Mouse (Mus musculus) lung, adult 2 months (tissue): Measurements from ENCODE around the gene Trappc10.

Source experiments
- CTCF ChIP-seq: fragments of 200-500 bp; IDR thresholded peaks from 2 replicates; pipeline ENCODE4 v1.5.1; 2011; ENCODE audit warnings: mild to moderate bottlenecking, low read length, control low read depth; ENCODE audit not compliant: insufficient read depth
- POLR2A ChIP-seq: fragments of 200-500 bp; IDR thresholded peaks from 2 replicates; pipeline ENCODE4 v1.6.1; 2011; ENCODE audit warnings: low read depth, mild to moderate bottlenecking, control low read depth, low read length, borderline replicate concordance; ENCODE audit errors: extremely low read depth

DNA sequence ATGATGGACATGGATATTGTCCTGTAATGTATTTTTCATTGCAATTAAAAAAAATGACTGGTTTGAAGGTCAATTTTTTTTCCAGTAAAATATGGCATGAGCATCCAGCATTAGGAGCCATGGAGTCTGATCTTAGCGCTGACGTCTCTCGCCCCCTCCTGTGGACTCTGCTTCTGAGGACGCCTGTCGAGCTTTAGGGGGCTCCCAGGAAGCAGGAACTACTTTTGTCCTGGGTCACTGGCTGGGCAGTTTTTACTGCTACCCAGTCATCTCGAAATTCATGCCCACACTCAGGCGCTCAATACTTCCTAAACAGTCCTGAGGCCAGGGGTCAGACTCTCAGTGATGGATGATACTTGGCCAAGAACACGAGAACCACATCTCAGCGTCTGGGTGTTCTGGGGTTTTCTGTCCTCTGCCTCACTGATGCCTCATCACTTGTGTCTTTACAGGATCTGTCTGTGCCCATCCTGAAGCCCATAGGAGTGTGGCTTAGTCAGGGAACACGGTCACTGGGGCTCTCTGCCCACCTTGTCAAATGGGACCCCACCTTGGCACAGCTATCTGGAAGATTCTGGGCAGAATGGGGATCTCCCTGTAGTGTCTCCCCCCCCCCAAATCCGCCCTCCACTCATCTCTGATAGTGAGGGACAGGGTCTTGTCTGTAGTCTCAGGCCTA, 104.7 kb downstream of the Trappc10 start:
- TF ChIP-seq CTCF = no peak
- TF ChIP-seq POLR2A = no peak
